Mouse (Mus musculus): Measurements from ENCODE around the gene F7. TPM values are rescaled to one million over a fixed set of nuclear protein-coding genes. Genes with fewer than 3 reads are reported as not detected.

The F7 gene
- polyA plus RNA-seq, 1 experiment from 2014 or later, result not detected

DNA sequence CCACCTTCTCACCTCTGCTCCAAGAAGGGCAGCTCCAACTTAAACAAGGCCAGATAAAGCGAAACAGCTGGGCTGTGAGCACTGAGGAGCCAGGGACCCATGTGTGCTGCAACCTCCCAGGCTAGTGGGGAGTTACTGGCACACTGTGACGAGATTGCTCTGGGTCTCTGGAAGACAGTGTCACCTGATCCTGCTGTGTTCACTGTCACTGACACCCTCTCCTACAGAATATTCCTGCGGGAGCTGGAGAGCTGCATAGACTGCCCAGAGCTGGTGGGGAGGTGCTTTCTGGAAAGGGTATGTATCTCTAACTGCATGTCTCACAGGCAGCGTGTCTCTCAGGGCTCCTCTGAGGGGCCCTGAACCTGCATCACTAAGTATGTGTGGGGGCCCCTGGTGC lies 18.4 kb upstream of the F7 start:
- no peaks in the 10 kb centered on the region for H3K4me1 ChIP-seq (replicated peaks; ENCODE audit: control insufficient read depth, insufficient read depth)
- H3K9ac ChIP-seq (ENCODE audit: low read length), result no peak overlapping the region
- no peak for DNase-seq (ENCODE audit: low spot score)
- no peaks in the 10 kb centered on the region; the same call in 1 of the 2 replicates for H3K36me3 ChIP-seq (ENCODE audit: control insufficient read depth, insufficient read depth, low read length)
- ATAC-seq (ENCODE audit: low FRiP score, low TSS enrichment), result no peak
- no peak overlapping the region for H3K4me2 ChIP-seq (replicated peaks; ENCODE audit: low read depth)
- H3K27me3 ChIP-seq (ENCODE audit: control insufficient read depth, insufficient read depth, low read length), result no peaks in the 10 kb centered on the region
- H3K9me3 ChIP-seq (ENCODE audit: control insufficient read depth, low read length), result no peaks in the 10 kb centered on the region
- no peak overlapping the region for H3K4me3 ChIP-seq (ENCODE audit: low read depth, low read length)
- H3K27ac ChIP-seq (replicated peaks), result no peak overlapping the region
- WGBS, result 68% methylated on average over 4 of the region's 4 CpGs
- no peak for TF ChIP-seq EP300 (optimal IDR thresholded peaks at IDR 0.05)
- no peak for TF ChIP-seq CTCF (IDR thresholded peaks at IDR 0.05; ENCODE audit: low read depth)

DNA sequence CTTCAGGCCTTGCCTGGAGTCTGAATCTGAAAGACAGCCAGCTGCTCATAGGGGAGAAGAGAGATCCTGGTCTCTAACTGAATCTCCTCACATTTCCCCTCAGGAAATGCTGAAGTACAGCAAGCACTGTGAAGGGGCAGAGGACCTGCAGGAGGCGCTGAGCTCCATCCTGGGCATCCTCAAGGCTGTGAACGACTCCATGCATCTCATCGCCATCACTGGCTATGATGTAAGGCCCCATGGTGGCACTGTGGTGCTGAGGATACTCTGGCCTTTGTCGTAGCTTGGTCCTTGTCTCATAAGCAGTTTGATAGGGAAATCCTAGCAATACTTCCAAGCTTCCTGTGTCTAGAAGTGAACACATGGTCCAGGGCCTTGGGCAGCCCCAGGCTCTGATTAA lies 15.5 kb upstream of the F7 start:
- Histone ChIP-seq H3K36me3 (ENCODE audit: control insufficient read depth, insufficient read depth, low read length) (peaks cover 5% of the 10 kb centered on the region), H3K4me1 (replicated peaks; ENCODE audit: control insufficient read depth, insufficient read depth) (no peaks in the 10 kb centered on the region), H3K9ac (ENCODE audit: low read length) (no peak overlapping the region), H3K4me2 (replicated peaks; ENCODE audit: low read depth) (no peak overlapping the region), H3K27me3 (ENCODE audit: control insufficient read depth, insufficient read depth, low read length) (no peaks in the 10 kb centered on the region), H3K27ac (replicated peaks) (no peak overlapping the region), H3K4me3 (ENCODE audit: low read depth, low read length) (no peak overlapping the region), H3K9me3 (ENCODE audit: control insufficient read depth, low read length) (no peaks in the 10 kb centered on the region)
- ATAC-seq (ENCODE audit: low FRiP score, low TSS enrichment) (no peak), DNase-seq (ENCODE audit: low spot score) (peak; percentile 30)
- 64% methylated on average over 4 of the region's 4 CpGs for WGBS
- TF ChIP-seq CTCF (IDR thresholded peaks at IDR 0.05; ENCODE audit: low read depth) (peak; percentile 57), EP300 (optimal IDR thresholded peaks at IDR 0.05) (no peak)

DNA sequence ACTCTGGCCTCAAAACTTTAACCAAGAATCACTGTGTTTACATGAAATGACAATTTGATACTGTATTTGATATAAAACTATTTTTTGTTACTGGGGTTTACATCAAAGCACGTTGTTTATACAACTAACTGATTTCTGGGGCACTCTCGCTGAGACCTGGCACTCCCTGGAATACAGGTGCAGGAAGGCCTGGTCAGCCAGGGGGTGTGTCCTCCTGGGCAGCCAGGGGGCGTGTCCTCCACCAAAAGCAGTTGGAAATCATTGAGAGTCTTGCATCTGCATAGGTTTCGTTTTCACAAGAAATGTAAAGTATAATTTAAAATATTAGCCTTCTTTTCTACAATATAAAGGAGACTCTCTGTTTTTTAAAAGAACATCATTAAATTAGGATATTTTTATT lies 6.3 kb upstream of the F7 start:
- no peak overlapping the region for H3K27ac ChIP-seq (replicated peaks)
- no peak overlapping the region for H3K4me2 ChIP-seq (replicated peaks; ENCODE audit: low read depth)
- DNase-seq (ENCODE audit: low spot score) (peak; percentile 71), ATAC-seq (ENCODE audit: low FRiP score, low TSS enrichment) (no peak)
- H3K36me3 ChIP-seq (ENCODE audit: control insufficient read depth, insufficient read depth, low read length), result no peaks in the 10 kb centered on the region
- TF ChIP-seq CTCF (IDR thresholded peaks at IDR 0.05; ENCODE audit: low read depth) (0 out of 2 replicates have a peak, but pooled peaks have one; percentile 13), EP300 (optimal IDR thresholded peaks at IDR 0.05) (no peak)
- H3K9me3 ChIP-seq (ENCODE audit: control insufficient read depth, low read length), result no peaks in the 10 kb centered on the region
- H3K27me3 ChIP-seq (ENCODE audit: control insufficient read depth, insufficient read depth, low read length), result no peaks in the 10 kb centered on the region
- H3K9ac ChIP-seq (ENCODE audit: low read length), result no peak overlapping the region
- H3K4me3 ChIP-seq (ENCODE audit: low read depth, low read length), result no peak overlapping the region
- no peaks in the 10 kb centered on the region for H3K4me1 ChIP-seq (replicated peaks; ENCODE audit: control insufficient read depth, insufficient read depth)
- 42% methylated on average over 4 of the region's 4 CpGs for whole genome bisulfite sequencing

DNA sequence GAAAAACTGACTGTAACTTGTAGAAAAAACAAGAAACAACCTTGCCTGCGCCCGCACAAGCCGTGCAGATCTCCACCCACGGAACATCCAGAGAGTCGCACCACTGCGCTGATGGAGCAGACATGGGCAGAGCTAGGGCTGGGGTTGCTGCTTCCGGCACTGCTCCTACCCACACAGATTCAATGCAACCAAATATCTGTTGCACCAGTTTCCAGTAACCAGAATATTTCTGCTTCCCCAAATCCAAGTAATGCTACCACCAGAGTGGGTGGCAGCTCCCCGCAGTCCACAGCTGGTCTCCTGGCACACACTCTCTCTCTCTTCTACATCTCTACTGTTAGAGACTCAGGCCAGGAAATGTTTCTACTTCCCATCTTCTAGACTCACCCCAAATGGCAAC lies 4.0 kb upstream of the F7 start:
- no peak overlapping the region for H3K27ac ChIP-seq (replicated peaks)
- no peak for TF ChIP-seq CTCF (IDR thresholded peaks at IDR 0.05; ENCODE audit: low read depth)
- no peak for TF ChIP-seq EP300 (optimal IDR thresholded peaks at IDR 0.05)
- H3K9me3 ChIP-seq (ENCODE audit: control insufficient read depth, low read length), result no peaks in the 10 kb centered on the region
- 93% methylated on average over 8 of the region's 8 CpGs for WGBS
- H3K27me3 ChIP-seq (ENCODE audit: control insufficient read depth, insufficient read depth, low read length), result no peaks in the 10 kb centered on the region
- H3K36me3 ChIP-seq (ENCODE audit: control insufficient read depth, insufficient read depth, low read length), result no peaks in the 10 kb centered on the region
- H3K9ac ChIP-seq (ENCODE audit: low read length), result no peak overlapping the region
- H3K4me3 ChIP-seq (ENCODE audit: low read depth, low read length), result no peak overlapping the region
- no peak overlapping the region for H3K4me2 ChIP-seq (replicated peaks; ENCODE audit: low read depth)
- H3K4me1 ChIP-seq (replicated peaks; ENCODE audit: control insufficient read depth, insufficient read depth), result no peaks in the 10 kb centered on the region
- ATAC-seq (ENCODE audit: low FRiP score, low TSS enrichment), result no peak
- no peak for DNase-seq (ENCODE audit: low spot score)

DNA sequence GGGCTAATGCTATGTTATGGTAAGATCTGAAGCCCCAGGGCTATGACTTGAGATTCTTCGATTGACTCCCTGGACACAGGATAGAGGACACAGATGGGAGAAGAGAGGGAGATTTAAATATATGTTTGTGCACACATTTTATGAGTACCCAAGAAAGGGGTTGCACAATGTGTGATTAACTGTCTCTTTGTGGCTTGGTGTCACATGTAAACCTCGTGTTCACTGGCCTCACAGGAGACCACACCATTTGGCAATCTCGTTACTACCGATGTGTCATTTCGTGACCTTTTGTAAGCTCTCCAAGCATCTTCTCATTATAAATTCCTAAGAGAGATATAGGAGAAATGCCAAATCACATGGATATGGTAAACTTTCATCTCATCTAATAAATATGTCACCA lies 1.8 kb downstream of the F7 start:
- TF ChIP-seq CTCF (IDR thresholded peaks at IDR 0.05; ENCODE audit: low read depth), result no peak
- no peak for TF ChIP-seq EP300 (optimal IDR thresholded peaks at IDR 0.05)
- ATAC-seq (ENCODE audit: low FRiP score, low TSS enrichment), result no peak
- WGBS, result 77% methylated on average over 5 of the region's 5 CpGs

DNA sequence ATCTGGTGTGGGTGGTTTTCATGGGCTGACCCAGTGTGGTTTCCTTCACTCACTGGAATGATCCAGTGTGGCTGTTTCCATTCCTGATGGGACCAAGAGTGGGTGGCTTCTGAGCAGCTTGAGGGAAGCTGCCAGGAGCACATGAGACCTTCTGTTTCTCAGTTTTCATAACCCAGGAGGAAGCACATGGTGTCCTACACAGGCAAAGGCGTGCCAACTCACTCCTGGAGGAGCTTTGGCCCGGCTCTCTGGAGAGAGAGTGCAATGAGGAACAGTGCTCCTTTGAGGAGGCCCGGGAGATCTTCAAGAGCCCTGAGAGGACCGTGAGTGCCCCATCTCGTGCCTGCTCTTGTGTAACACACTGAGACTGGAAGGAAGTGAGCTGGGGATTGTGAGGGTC lies 2.6 kb downstream of the F7 start:
- Histone ChIP-seq H3K4me2 (replicated peaks; ENCODE audit: low read depth) (no peak overlapping the region), H3K4me1 (replicated peaks; ENCODE audit: control insufficient read depth, insufficient read depth) (no peaks in the 10 kb centered on the region), H3K4me3 (ENCODE audit: low read depth, low read length) (no peak overlapping the region), H3K36me3 (ENCODE audit: control insufficient read depth, insufficient read depth, low read length) (no peaks in the 10 kb centered on the region), H3K9me3 (ENCODE audit: control insufficient read depth, low read length) (no peaks in the 10 kb centered on the region), H3K27ac (replicated peaks) (no peak overlapping the region), H3K27me3 (ENCODE audit: control insufficient read depth, insufficient read depth, low read length) (no peaks in the 10 kb centered on the region), H3K9ac (ENCODE audit: low read length) (no peak overlapping the region)
- TF ChIP-seq EP300 (optimal IDR thresholded peaks at IDR 0.05), result no peak
- TF ChIP-seq CTCF (IDR thresholded peaks at IDR 0.05; ENCODE audit: low read depth), result no peak
- DNase-seq (ENCODE audit: low spot score), result no peak
- 67% methylated on average over 5 of the region's 5 CpGs for WGBS
- no peak for ATAC-seq (ENCODE audit: low FRiP score, low TSS enrichment)

More for the DNA sequence above, 1.8 kb downstream of the F7 start:
- Histone ChIP-seq H3K36me3 (ENCODE audit: control insufficient read depth, insufficient read depth, low read length) (no peaks in the 10 kb centered on the region), H3K9me3 (ENCODE audit: control insufficient read depth, low read length) (no peaks in the 10 kb centered on the region), H3K27me3 (ENCODE audit: control insufficient read depth, insufficient read depth, low read length) (no peaks in the 10 kb centered on the region), H3K27ac (replicated peaks) (no peak overlapping the region), H3K4me3 (ENCODE audit: low read depth, low read length) (no peak overlapping the region), H3K4me1 (replicated peaks; ENCODE audit: control insufficient read depth, insufficient read depth) (no peaks in the 10 kb centered on the region), H3K4me2 (replicated peaks; ENCODE audit: low read depth) (no peak overlapping the region), H3K9ac (ENCODE audit: low read length) (no peak overlapping the region)
- DNase-seq (ENCODE audit: low spot score), result no peak

Data from stomach, postnatal 0 days (tissue).